Mouse (Mus musculus): Measurements from ENCODE around the gene Tagap1. TPM values are rescaled to one million over a fixed set of nuclear protein-coding genes. Genes with fewer than 3 reads are reported as not detected.

Tagap1 gene
- total and polyA plus RNA-seq, 2 experiments, result 7.0 to 10.9 TPM

Other genes with a start within 250 kb of the Tagap1 start
- 3.1 and 3.2 TPM in 2 replicates for gene Ezr, start 178.4 kb downstream of the Tagap1 start, total RNA-seq (2014; rRNA removed)
- gene Ezr, start 178.4 kb downstream of the Tagap1 start, polyA plus RNA-seq (2012; rRNA removed), result 2.4 and 2.6 TPM in 2 replicates
- gene Rsph3b, start 12.5 kb downstream of the Tagap1 start, total RNA-seq (2014; rRNA removed), result 19.1 and 20.4 TPM in 2 replicates
- 17.0 and 20.5 TPM in 2 replicates for gene Rsph3b, start 12.5 kb downstream of the Tagap1 start, polyA plus RNA-seq (2012; rRNA removed)
- gene Rnaset2b, start 9.5 kb upstream of the Tagap1 start, total RNA-seq (2014; rRNA removed), result 160 and 194 TPM in 2 replicates
- gene Rnaset2b, start 9.5 kb upstream of the Tagap1 start, polyA plus RNA-seq (2012; rRNA removed), result 113 and 123 TPM in 2 replicates
- gene Gm49721, start 17.7 kb upstream of the Tagap1 start, total RNA-seq (2014; rRNA removed), result 0.47 TPM in 1 of 2 replicates, not detected in the other
- 0.17 TPM in 2 replicates for gene Gm49721, start 17.7 kb upstream of the Tagap1 start, polyA plus RNA-seq (2012; rRNA removed)
- not detected in 2 replicates for gene Gm1604a, start 64.4 kb upstream of the Tagap1 start, total RNA-seq (2014; rRNA removed)
- not detected in 2 replicates for gene Gm1604a, start 64.4 kb upstream of the Tagap1 start, polyA plus RNA-seq (2012; rRNA removed)
- 0.74 and 1.3 TPM in 2 replicates for gene Rps6ka2, start 209.0 kb upstream of the Tagap1 start, total RNA-seq (2014; rRNA removed)
- 0.56 and 0.72 TPM in 2 replicates for gene Rps6ka2, start 209.0 kb upstream of the Tagap1 start, polyA plus RNA-seq (2012; rRNA removed)